In genomic region chr1:132535541-132535940, GRCm38 (mm10) we compare ENCODE assay signal across 22 mouse cellular contexts. TPM values are rescaled to one million over a fixed set of nuclear protein-coding genes. Genes with fewer than 3 reads are reported as not detected.
DNase-seq lines count a peak whose midpoint lies in the region; ATAC-seq and TF ChIP-seq lines count a peak whose summit lies in the region.
"Had no signal": no experiment of that assay in that cellular context is flagged by ENCODE, and none has a peak within 500 bp of the region (broad histone marks: within the 10 kb centered on the region; RNA-seq: fewer than 3 reads in every experiment).

No protein-coding gene starts in this region.

- H3K36me3 ChIP-seq in midbrain, embryonic 12.5 days: 0 out of 2 replicates have a peak, but pooled peaks cover 3% of the 10 kb centered on the region
- peaks cover 11% of the 10 kb centered on the region; the same call in 1 of the 2 replicates for H3K36me3 ChIP-seq in midbrain, postnatal 0 days (ENCODE audit: insufficient read depth, low read length)
- H3K36me3 ChIP-seq in neural tube, embryonic 13.5 days: peaks cover 9% of the 10 kb centered on the region; the same call in 1 of the 2 replicates
- H3K36me3 ChIP-seq: embryonic facial prominence, embryonic 13.5 days; embryonic facial prominence, embryonic 15.5 days; forebrain, embryonic 10.5 days; forebrain, embryonic 12.5 days had no signal

- peaks cover 51% of the 10 kb centered on the region for H3K4me1 ChIP-seq in midbrain, embryonic 12.5 days
- H3K4me1 ChIP-seq in midbrain, postnatal 0 days (ENCODE audit: insufficient read depth, low read length): peaks cover 10% of the 10 kb centered on the region; the same call in 1 of the 2 replicates
- peaks cover 94% of the 10 kb centered on the region for H3K4me1 ChIP-seq in neural tube, embryonic 13.5 days (replicated peaks)

- ATAC-seq in cerebellum, adult (ENCODE audit: insufficient number of reproducible peaks, low FRiP score, low TSS enrichment): no peak
- no peak for ATAC-seq in midbrain, embryonic 12.5 days (ENCODE audit: low FRiP score, low read depth)
- ATAC-seq in midbrain, postnatal 0 days (ENCODE audit: low FRiP score): no peak
- no peak for ATAC-seq in neural tube, embryonic 13.5 days (ENCODE audit: low read depth)
- ATAC-seq: forebrain, embryonic 14.5 days; forebrain, embryonic 16.5 days had no signal

- peaks cover 17% of the 10 kb centered on the region for H3K27me3 ChIP-seq in midbrain, embryonic 12.5 days
- no peaks in the 10 kb centered on the region for H3K27me3 ChIP-seq in midbrain, postnatal 0 days (ENCODE audit: insufficient read depth, low read length)
- 0 out of 2 replicates have a peak, but pooled peaks cover 7% of the 10 kb centered on the region for H3K27me3 ChIP-seq in neural tube, embryonic 13.5 days

- H3K4me2 ChIP-seq in midbrain, embryonic 12.5 days (replicated peaks): no peak overlapping the region
- no peak overlapping the region for H3K4me2 ChIP-seq in midbrain, postnatal 0 days (ENCODE audit: low read depth, low read length, poor library complexity, severe bottlenecking)
- H3K4me2 ChIP-seq in neural tube, embryonic 13.5 days: peak overlapping the region; percentile 30; the same call in 1 of the 2 replicates
- H3K4me2 ChIP-seq: embryonic facial prominence, embryonic 13.5 days; embryonic facial prominence, embryonic 15.5 days; forebrain, embryonic 12.5 days had no signal

- whole genome bisulfite sequencing in midbrain, embryonic 12.5 days: 96% methylated on average over 4 of the region's 4 CpGs
- 93% methylated on average over 4 of the region's 4 CpGs for WGBS in midbrain, postnatal 0 days
- WGBS in neural tube, embryonic 13.5 days: 87% methylated on average over 4 of the region's 4 CpGs

- DNase-seq in cerebellum, adult 8-10 months: peak; percentile 34
- DNase-seq in cerebellum, adult 11-12 months: no peak
- DNase-seq in cerebellum, postnatal 14 days: peak; percentile 48
- no peak for DNase-seq in midbrain, postnatal 0 days (ENCODE audit: low spot score)
- no peak for DNase-seq in neural tube, embryonic 10.5 days (ENCODE audit: extremely low spot score, low spot score)
- DNase-seq: adrenal gland, adult 2 months; adrenal gland, postnatal 10 days; adrenal gland, postnatal 25 days; embryo, embryonic 11 days had no signal

- no peak overlapping the region for H3K9ac ChIP-seq in midbrain, embryonic 12.5 days (replicated peaks)
- H3K9ac ChIP-seq in midbrain, postnatal 0 days (replicated peaks; ENCODE audit: low read length, poor library complexity, severe bottlenecking): no peak overlapping the region
- no peak overlapping the region for H3K9ac ChIP-seq in neural tube, embryonic 13.5 days
- H3K9ac ChIP-seq: embryonic facial prominence, embryonic 13.5 days; embryonic facial prominence, embryonic 15.5 days; forebrain, embryonic 12.5 days had no signal

- TF ChIP-seq CTCF in midbrain, postnatal 0 days (IDR thresholded peaks at IDR 0.05): no peak

- H3K9me3 ChIP-seq in midbrain, embryonic 12.5 days: no peaks in the 10 kb centered on the region
- no peaks in the 10 kb centered on the region for H3K9me3 ChIP-seq in midbrain, postnatal 0 days (ENCODE audit: low read length)
- no peaks in the 10 kb centered on the region for H3K9me3 ChIP-seq in neural tube, embryonic 13.5 days
- H3K9me3 ChIP-seq: embryonic facial prominence, embryonic 13.5 days; embryonic facial prominence, embryonic 15.5 days; forebrain, embryonic 10.5 days; forebrain, embryonic 12.5 days had no signal

- no peak overlapping the region for H3K4me3 ChIP-seq in midbrain, embryonic 12.5 days
- H3K4me3 ChIP-seq in midbrain, postnatal 0 days (ENCODE audit: low read depth, low read length): no peak overlapping the region
- H3K4me3 ChIP-seq in neural tube, embryonic 13.5 days: no peak overlapping the region
- H3K4me3 ChIP-seq: embryonic facial prominence, embryonic 13.5 days; embryonic facial prominence, embryonic 15.5 days; erythroblast, embryonic 14.5 days; forebrain, embryonic 10.5 days; forebrain, embryonic 12.5 days had no signal

- H3K27ac ChIP-seq in midbrain, embryonic 12.5 days (replicated peaks): peak overlapping the region; percentile 80; the same call in 1 of the 2 replicates
- H3K27ac ChIP-seq in midbrain, postnatal 0 days (ENCODE audit: low read depth, low read length): no peak overlapping the region
- H3K27ac ChIP-seq in neural tube, embryonic 13.5 days (replicated peaks): peak overlapping the region; percentile 84; the same call in 1 of the 2 replicates
- H3K27ac ChIP-seq: embryonic facial prominence, embryonic 13.5 days; embryonic facial prominence, embryonic 15.5 days; forebrain, embryonic 10.5 days; forebrain, embryonic 12.5 days had no signal

RNA-seq across cellular contexts. Expression of gene Cntn2, which starts 7.5 kb away (rescaled TPM):
- 109 and 112 TPM in 2 replicates for polyA plus RNA-seq in midbrain, embryonic 12.5 days (2016; fragmentation: Nextera tagmentation; extraction: Ambion mirVana)
- total RNA-seq in midbrain, postnatal 0 days (2014; rRNA removed): 55.4 and 69.2 TPM in 2 replicates
- polyA plus RNA-seq in midbrain, postnatal 0 days (2015; fragmentation: Nextera tagmentation; extraction: Ambion mirVana): 14.7 and 15.6 TPM in 2 replicates
- polyA plus RNA-seq in neural tube, embryonic 13.5 days (2015; fragmentation: Nextera tagmentation; extraction: Ambion mirVana): 84.9 and 102 TPM in 2 replicates
- total RNA-seq: adrenal gland, adult 2 months; adrenal gland, postnatal 25 days; common myeloid progenitor, adult 5-6 weeks; MEL had no signal
- polyA plus RNA-seq: C2C12 had no signal

RNA-seq across cellular contexts. Expression of gene Tmem81, which starts 29.5 kb away (rescaled TPM):
- 1.4 and 1.7 TPM in 2 replicates for polyA plus RNA-seq in midbrain, embryonic 12.5 days (2016; fragmentation: Nextera tagmentation; extraction: Ambion mirVana)
- 0.38 and 1.4 TPM in 2 replicates for total RNA-seq in midbrain, postnatal 0 days (2014; rRNA removed)
- 0.81 and 0.96 TPM in 2 replicates for polyA plus RNA-seq in midbrain, postnatal 0 days (2015; fragmentation: Nextera tagmentation; extraction: Ambion mirVana)
- polyA plus RNA-seq in neural tube, embryonic 13.5 days (2015; fragmentation: Nextera tagmentation; extraction: Ambion mirVana): 1.0 and 1.1 TPM in 2 replicates

RNA-seq across cellular contexts. Expression of gene Rbbp5, which starts 58.4 kb away (rescaled TPM):
- 61.4 and 62.0 TPM in 2 replicates for polyA plus RNA-seq in midbrain, embryonic 12.5 days (2016; fragmentation: Nextera tagmentation; extraction: Ambion mirVana)
- 22.6 and 31.4 TPM in 2 replicates for total RNA-seq in midbrain, postnatal 0 days (2014; rRNA removed)
- polyA plus RNA-seq in midbrain, postnatal 0 days (2015; fragmentation: Nextera tagmentation; extraction: Ambion mirVana): 25.5 and 25.8 TPM in 2 replicates
- polyA plus RNA-seq in neural tube, embryonic 13.5 days (2015; fragmentation: Nextera tagmentation; extraction: Ambion mirVana): 48.9 and 49.5 TPM in 2 replicates

Comparison
In these comparisons a context has a peak if more than half of its experiments do, and no peak if none do; other contexts are left out.
1. DNase-seq: peak in cerebellum, adult 8-10 months (single experiment) and cerebellum, postnatal 14 days (2 of 2); none in cerebellum, adult 11-12 months (single experiment), midbrain, postnatal 0 days (single experiment) and neural tube, embryonic 10.5 days (single experiment).